Mouse (Mus musculus): ENCODE measurements around the gene Foxp1. TPM values are rescaled to one million over a fixed set of nuclear protein-coding genes. Genes with fewer than 3 reads are reported as not detected.

Gene Foxp1
- polyA plus RNA-seq, 1 experiment: 17.7 TPM

DNA sequence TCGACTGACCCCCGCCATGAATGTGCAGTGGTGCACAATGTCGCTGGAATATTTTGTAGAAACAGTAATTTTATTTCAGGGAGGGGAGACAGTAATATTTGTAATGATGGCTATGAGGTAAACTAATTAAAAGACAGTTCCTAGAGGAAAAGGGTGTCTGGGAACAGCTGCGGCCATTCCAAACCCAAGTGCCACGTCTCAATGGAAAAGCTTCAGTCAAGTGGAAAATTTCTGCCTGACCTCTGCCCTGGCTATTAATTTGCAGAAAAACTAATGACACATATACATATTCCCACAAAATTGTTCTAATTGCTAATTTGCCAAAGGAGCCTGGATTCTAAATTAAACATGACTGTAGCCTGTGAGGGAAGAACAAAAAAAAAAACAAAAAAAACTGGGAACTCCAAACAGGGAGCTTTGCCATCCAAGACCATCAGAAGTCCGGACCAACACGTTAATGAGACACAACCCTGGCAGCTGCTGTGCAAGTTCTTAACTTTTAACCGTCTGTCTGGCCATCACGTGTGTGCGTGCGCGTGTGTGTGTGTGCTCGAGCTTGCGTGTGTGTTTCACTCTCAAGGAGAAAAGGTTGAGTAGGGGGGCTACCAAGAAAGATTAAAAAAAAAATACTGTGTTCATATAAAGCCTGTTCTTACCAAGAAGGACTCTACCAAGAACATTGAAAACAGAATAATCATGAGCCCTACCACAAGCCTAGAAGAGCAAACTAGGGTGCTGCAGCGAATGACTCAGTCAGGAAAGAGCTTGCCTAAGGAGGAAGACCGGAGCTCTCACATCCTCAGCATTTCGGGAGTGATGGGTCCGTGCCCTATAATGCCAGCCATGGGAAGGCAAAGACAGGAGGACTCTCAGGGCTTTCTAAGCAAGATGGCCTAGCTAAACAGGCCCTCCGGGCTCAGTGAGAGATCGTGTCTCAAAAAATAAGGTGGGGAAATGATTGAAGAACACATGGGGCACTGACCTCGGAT lies 574.1 kb downstream of the Foxp1 start:
- H3K4me3 ChIP-seq: no peak overlapping the region
- H3K36me3 ChIP-seq (ENCODE audit: control insufficient read depth, insufficient read depth): peaks cover 24% of the 10 kb centered on the region
- H3K79me2 ChIP-seq (ENCODE audit: control insufficient read depth, insufficient read depth): no peaks in the 10 kb centered on the region
- TF ChIP-seq TCF12 (IDR thresholded peaks at IDR 0.05; ENCODE audit: insufficient read depth, poor library complexity, severe bottlenecking) (no peak), REST (IDR thresholded peaks at IDR 0.05; ENCODE audit: insufficient read depth, insufficient read length) (no peak), MYOG (IDR thresholded peaks at IDR 0.05; ENCODE audit: control insufficient read depth in 1 of 3, insufficient read depth in 1 of 3, insufficient read length in 2 of 3, low read depth in 2 of 3) (no peak), POLR2AphosphoS2 (IDR thresholded peaks at IDR 0.05; ENCODE audit: insufficient read length, low read depth) (no peak), SRF (IDR thresholded peaks at IDR 0.05; ENCODE audit: control insufficient read depth, insufficient read length, low read depth) (no peak), E2F4 (IDR thresholded peaks at IDR 0.05; ENCODE audit: insufficient read depth) (no peak), CEBPB (IDR thresholded peaks at IDR 0.05; ENCODE audit: insufficient read depth, poor library complexity, severe bottlenecking) (no peak), TCF3 (IDR thresholded peaks at IDR 0.05; ENCODE audit: insufficient read length, low read depth) (no peak), USF1 (IDR thresholded peaks at IDR 0.05; ENCODE audit: low read depth) (no peak), MAX (IDR thresholded peaks at IDR 0.05; ENCODE audit: low read depth) (no peak), POLR2A (IDR thresholded peaks at IDR 0.05; ENCODE audit: insufficient read length, low read depth) (no peak), MYOD1 (IDR thresholded peaks at IDR 0.05; ENCODE audit: control insufficient read depth in 1 of 3, insufficient read length in 2 of 3, low read depth in 2 of 3) (no peak)
- no peaks in the 10 kb centered on the region for H3K27me3 ChIP-seq (ENCODE audit: control insufficient read depth, insufficient read depth, insufficient read length)
- no peak overlapping the region for H3ac ChIP-seq (ENCODE audit: control insufficient read depth, insufficient read length)
- peak overlapping the region; percentile 67 for H3K4me2 ChIP-seq (ENCODE audit: low read depth)

DNA sequence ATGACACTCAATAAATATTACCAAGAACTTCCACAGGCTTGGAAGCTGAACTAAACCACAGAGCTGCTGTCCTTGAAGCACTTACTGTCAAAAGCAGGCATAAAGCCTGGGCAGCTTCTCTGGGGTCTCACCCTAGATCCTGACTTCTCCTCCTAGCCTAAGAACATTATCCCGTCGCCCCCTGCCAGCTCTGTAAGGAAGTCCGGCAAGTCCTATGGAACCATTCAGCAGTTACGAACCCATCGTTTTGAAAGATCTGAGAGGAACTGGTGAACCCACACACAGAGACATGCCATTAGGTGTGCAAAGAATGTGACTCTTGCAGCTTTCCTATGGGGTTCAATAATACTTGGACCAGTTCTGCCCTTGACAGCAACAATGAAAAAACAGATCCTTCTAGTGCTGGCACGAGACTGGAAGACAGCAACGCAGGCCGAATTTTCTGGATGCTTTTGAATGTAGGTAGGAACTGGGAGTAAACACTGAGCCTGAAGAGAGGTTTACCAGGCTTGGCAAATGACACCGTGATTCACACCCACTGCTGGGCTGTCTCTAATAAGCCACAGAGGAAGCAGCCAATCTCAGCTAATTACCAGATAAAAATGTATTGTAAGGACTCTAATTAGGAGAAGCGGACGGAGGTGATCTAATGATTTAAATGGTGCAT lies 574.9 kb downstream of the Foxp1 start:
- TF ChIP-seq POLR2A (IDR thresholded peaks at IDR 0.05; ENCODE audit: insufficient read length, low read depth) (no peak), REST (IDR thresholded peaks at IDR 0.05; ENCODE audit: insufficient read depth, insufficient read length) (no peak), MYOD1 (IDR thresholded peaks at IDR 0.05; ENCODE audit: control insufficient read depth in 1 of 3, insufficient read length in 2 of 3, low read depth in 2 of 3) (no peak), CEBPB (IDR thresholded peaks at IDR 0.05; ENCODE audit: insufficient read depth, poor library complexity, severe bottlenecking) (no peak), TCF3 (IDR thresholded peaks at IDR 0.05; ENCODE audit: insufficient read length, low read depth) (no peak), POLR2AphosphoS2 (IDR thresholded peaks at IDR 0.05; ENCODE audit: insufficient read length, low read depth) (no peak), SRF (IDR thresholded peaks at IDR 0.05; ENCODE audit: control insufficient read depth, insufficient read length, low read depth) (no peak)

DNA sequence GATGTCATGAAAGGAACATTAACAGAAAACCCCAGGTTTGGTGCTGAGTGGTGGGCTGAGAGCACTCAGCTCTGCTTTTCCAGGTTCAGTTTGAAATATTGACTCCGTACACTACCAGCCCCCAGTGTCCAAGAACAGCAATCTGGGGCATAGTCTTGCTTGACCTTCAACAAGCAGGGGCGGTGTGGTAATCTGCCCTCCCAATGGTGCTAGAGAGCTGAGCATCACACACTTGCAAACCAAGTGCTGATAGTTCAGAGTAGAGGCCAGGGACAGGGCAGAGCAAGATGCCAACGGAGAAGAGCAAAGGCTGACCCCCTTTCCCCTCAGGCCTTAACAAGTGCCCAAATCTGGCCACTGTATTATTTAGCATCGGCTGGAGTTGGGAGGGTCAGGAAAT lies 575.8 kb downstream of the Foxp1 start:
- Histone ChIP-seq H3K4me2 (ENCODE audit: low read depth) (no peak overlapping the region), H3K4me3 (no peak overlapping the region), H3K79me2 (ENCODE audit: control insufficient read depth, insufficient read depth) (no peaks in the 10 kb centered on the region), H3K27me3 (ENCODE audit: control insufficient read depth, insufficient read depth, insufficient read length) (no peaks in the 10 kb centered on the region), H3ac (ENCODE audit: control insufficient read depth, insufficient read length) (no peak overlapping the region), H3K36me3 (ENCODE audit: control insufficient read depth, insufficient read depth) (peaks cover 32% of the 10 kb centered on the region)
- no peak for TF ChIP-seq SRF (IDR thresholded peaks at IDR 0.05; ENCODE audit: control insufficient read depth, insufficient read length, low read depth)
- TF ChIP-seq POLR2AphosphoS2 (IDR thresholded peaks at IDR 0.05; ENCODE audit: insufficient read length, low read depth): no peak
- TF ChIP-seq USF1 (IDR thresholded peaks at IDR 0.05; ENCODE audit: low read depth): no peak

More for the DNA sequence above, 574.9 kb downstream of the Foxp1 start:
- Histone ChIP-seq H3K4me2 (ENCODE audit: low read depth) (no peak overlapping the region), H3K4me3 (no peak overlapping the region), H3K79me2 (ENCODE audit: control insufficient read depth, insufficient read depth) (no peaks in the 10 kb centered on the region), H3K27me3 (ENCODE audit: control insufficient read depth, insufficient read depth, insufficient read length) (no peaks in the 10 kb centered on the region), H3K36me3 (ENCODE audit: control insufficient read depth, insufficient read depth) (peaks cover 27% of the 10 kb centered on the region), H3ac (ENCODE audit: control insufficient read depth, insufficient read length) (no peak overlapping the region)

DNA sequence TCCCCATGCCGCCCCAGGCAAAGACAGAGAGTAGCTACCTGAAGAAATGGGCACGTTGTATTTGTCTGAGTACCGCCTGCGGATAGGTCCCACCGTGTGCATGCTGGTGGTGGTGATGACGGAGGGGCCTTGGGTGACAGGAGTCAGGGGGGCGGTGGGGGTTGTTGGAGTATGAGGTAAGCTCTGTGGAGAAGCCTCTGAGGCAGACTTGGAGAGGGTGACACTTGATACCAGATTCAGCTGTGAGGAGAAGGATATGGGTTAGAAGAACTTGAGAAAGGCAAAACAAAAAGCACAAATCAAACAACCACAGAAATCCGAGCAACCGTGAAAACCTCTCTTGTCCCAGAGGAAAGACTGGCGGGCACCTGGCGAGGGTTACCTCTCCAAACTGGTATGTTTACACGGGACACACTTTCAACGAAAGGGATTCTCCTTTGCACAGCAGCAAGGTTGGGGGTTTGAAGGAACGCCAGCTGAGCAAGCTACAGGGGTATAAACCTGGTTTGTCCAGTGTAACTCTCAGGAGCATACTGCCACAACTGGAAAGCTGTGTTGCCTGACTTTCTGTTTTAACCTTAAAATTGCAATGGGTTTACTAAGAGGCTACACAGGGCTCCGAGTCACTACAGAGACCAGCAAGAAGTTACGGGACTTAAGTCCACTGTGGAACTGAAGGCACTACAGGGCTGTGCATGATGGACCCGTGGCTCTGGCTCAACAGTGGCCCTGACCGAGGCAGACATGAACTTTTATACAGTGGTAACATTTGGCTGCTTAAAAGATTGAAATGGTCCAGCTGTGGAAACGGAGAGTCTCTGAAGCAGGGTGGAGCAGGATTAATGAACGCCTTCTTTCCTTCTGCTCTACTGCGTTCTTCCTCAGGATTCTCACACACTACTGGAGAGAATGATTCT lies 576.8 kb downstream of the Foxp1 start:
- Histone ChIP-seq H3ac (ENCODE audit: control insufficient read depth, insufficient read length) (no peak overlapping the region), H3K36me3 (ENCODE audit: control insufficient read depth, insufficient read depth) (peaks cover 32% of the 10 kb centered on the region), H3K4me3 (no peak overlapping the region), H3K27me3 (ENCODE audit: control insufficient read depth, insufficient read depth, insufficient read length) (no peaks in the 10 kb centered on the region), H3K79me2 (ENCODE audit: control insufficient read depth, insufficient read depth) (no peaks in the 10 kb centered on the region), H3K4me2 (ENCODE audit: low read depth) (no peak overlapping the region)
- TF ChIP-seq MYOD1 (IDR thresholded peaks at IDR 0.05; ENCODE audit: control insufficient read depth in 1 of 3, insufficient read length in 2 of 3, low read depth in 2 of 3) (no peak), POLR2A (IDR thresholded peaks at IDR 0.05; ENCODE audit: insufficient read length, low read depth) (no peak), MYOG (IDR thresholded peaks at IDR 0.05; ENCODE audit: control insufficient read depth in 1 of 3, insufficient read depth in 1 of 3, insufficient read length in 2 of 3, low read depth in 2 of 3) (no peak), USF1 (IDR thresholded peaks at IDR 0.05; ENCODE audit: low read depth) (no peak), MAX (IDR thresholded peaks at IDR 0.05; ENCODE audit: low read depth) (no peak), E2F4 (IDR thresholded peaks at IDR 0.05; ENCODE audit: insufficient read depth) (no peak), CEBPB (IDR thresholded peaks at IDR 0.05; ENCODE audit: insufficient read depth, poor library complexity, severe bottlenecking) (no peak)
